Mouse (Mus musculus): ENCODE results near the gene Csmd2.
A peak's percentile ranks its signal among the peaks of the same experiment; 100 is the strongest.

Csmd2 gene

GRCm38 (mm10) chr4:128422486-128422885 is 434.8 kb downstream of the Csmd2 start:
- no peak for DNase-seq

DNA sequence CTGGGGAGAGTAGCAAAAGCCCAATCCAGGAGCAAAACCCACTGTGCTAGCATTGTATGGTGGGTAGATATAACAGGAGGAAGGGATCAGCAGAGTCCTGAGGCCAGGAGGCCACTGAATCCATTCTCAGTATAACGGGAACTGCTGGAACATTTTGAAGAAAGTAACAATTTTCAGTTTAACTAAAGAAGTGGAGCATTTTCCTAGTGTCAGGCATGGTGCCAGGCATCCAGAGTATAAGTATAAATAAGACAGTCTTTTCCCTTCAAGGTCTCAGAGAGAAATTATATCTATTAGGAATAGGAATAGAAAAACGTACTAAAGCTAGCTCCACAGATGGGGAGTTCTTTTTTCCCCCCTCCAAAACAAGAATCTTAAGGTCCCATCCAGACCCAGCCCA is 437.7 kb downstream of the Csmd2 start:
- DNase-seq = no peak

DNA sequence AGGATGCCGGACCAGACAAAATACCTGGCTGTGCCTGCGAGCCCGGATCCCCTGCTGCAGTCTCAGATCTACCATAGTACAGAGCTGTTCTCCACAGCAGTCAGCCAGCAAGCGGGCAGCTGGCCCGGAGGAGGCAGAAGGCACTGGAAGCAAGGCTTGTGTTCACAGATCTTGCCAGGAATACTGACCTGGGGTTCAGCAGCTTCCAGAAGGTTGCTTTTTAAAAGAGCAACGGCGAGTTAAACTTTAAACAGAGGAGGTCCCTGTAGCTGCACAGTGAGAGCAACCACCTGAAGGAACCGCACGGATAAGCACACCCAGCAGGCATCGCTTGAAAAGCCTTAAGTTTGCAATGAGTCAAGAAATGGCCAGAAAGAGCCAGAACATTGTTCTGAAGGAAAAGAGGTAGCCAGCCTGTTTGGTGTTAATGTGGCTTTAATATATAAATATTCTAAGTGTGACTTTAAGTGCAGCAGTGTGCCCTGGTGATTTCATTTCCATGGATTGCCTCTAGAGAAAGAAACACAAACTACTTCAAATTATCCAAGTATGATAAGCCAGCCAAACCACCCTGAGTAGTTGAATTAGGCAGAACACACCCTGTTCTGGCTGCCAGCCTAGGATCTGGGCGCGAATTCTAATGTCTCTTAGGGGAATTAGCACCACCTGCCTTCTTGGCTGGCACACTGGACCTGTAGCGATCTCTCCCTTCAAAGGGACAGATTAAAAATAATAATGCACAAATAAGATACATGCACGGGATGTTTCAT is 439.8 kb downstream of the Csmd2 start:
- peak; percentile 61 for DNase-seq

DNA sequence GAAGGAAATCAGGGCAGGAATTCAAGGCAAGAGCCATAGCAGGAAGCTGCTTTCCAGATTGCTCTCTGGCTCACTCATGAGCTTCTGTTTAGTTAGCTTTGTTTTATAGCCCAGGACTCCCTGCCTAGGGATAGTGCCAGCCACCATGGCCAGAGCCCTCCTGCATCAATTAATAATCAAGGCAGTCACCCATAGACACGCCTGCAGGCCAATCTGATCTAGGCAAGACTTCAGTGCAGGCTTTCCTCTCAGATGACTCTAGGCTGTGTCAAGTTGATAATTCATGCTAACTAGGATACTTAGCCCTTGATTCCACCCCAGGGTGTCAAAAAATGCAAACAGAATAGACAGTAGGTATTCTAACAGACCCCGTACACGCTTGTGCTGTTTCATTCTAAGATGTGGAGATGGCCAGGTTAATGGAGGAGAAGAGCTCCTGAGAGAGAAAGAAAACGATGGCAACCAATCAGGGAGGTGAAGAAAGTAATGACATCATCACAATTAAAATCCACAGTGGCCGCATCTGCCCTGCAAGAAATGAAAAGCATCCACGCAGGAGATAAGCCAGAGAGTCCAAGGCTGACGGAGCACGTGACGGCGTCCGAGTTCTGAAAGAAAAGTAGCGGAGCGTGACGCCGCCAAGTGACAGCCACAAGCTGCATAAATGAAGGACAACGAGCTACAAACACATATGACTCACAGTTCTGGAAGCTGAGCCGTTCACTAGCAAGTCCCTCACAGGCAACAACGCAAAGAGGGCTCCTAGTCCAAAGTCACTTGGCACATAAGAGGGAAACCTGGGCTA is 440.8 kb downstream of the Csmd2 start:
- DNase-seq = no peak

DNA sequence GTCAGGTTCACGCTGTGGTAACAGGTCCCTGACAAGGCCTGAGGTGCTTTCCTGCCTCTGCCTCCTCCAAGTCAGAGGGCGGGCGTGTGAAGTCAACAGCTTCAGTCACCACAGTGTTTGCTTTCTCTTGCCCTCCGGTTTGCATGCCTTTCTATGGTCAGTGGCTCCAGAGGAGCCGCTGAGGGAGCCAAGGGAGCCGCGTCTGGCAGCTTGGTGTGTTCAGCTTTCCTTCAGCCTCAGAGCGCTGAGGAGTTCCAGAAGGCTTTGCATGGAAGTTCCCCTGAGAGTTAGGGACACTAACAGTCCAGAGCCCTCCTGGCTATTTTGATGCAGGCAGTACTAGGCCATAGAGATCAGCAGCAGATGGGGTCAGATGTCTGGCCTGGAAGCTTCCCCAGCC is 441.9 kb downstream of the Csmd2 start:
- DNase-seq = no peak

GRCm38 (mm10) chr4:128440550-128440949 is 452.9 kb downstream of the Csmd2 start:
- no peak for DNase-seq

DNA sequence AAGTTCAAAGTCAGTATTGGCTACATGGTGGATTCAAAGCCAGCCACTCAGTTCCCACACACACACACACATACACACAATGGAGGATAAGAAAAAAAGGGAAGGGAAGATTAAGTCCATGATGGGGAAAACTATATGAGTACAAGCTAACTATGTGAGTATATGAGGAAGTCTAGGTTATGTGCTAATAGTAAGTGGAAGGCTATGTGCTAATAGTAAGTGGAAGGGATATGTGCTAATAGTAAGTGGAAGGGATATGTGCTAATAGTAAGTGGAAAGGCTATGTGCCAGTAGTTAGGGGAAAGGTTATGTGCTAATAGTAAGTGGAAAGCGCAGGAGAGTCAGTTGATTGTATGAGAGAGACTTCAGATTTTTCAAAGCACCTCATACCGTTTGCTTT is 453.6 kb downstream of the Csmd2 start:
- no peak for DNase-seq

DNA sequence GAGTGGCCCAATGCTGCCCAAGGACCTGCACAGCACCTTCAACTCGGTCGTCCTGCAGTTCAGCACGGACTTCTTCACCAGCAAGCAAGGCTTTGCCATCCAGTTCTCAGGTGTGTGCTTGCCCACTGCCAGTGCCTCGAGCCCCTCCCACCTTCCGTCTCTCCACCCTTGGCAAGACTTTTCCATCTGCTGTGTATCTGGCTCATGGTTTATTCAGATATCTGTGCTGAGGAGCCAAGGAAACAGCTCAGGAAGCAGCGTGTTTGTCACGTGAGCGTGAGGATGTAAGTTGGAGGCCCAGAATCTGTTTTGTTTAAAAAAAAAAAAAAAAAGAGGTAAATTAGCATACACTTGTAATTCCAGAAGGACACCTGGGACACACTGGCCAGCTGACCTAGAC is 455.1 kb downstream of the Csmd2 start:
- no peak for DNase-seq

DNA sequence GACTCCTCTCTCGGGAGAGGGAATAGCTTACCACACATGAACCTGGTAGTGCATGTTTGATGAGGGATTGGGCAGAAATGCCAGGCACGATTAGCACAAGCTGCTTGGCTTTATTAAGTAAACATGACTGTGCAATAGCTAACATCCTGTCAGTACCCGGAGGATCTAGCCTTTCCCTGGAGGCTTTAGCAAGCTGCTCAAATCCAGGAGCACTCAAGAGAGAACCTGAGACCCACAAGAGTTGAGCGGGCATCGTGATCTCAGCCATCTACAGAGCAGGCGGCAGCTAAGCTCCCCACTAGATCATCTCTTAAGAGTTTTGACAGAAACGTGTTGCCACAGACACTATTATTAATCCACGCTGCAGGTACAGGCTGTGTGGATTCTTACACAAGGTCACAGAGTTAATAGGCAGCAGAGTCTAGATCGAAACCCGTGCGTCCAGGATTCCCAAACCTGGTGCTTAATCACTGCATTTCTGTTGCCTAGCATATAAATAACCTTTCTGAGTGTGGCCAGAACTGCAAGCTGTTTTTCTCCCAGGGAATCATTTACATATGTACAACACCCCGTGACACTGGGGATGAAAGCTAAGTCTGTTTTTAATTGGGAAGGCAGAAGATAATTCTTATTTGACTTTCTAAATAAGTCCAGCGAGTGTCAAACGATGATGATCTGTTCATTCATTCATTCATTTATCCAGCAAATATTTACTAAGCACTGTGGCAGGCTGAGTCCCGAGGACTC is 458.0 kb downstream of the Csmd2 start:
- no peak for DNase-seq

DNA sequence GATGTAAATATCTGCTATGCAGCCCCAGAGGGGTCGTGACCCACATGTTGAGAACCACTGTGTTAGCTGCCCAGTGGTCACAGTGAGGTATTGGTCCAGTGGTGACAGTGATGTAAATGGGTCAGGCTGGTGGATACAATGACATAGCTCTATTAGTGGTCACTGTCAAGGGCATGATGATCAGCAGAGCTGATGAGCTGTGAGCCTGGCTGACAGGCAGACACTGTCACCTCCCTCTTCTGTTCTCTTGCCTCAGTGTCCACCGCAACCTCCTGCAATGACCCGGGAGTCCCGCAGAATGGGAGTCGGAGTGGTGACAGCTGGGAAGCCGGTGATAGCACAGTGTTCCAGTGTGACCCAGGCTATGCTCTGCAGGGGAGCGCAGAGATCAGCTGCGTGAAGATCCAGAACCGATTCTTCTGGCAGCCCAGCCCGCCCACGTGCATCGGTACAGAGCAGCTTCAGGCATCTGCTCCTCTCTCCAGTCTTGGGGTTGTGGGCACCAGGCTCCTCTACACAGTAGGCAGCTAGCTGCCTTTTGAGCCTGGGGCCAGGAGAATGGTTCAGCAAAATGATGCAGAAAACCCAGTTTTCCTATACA is 461.3 kb downstream of the Csmd2 start:
- DNase-seq = peak; percentile 28

DNA sequence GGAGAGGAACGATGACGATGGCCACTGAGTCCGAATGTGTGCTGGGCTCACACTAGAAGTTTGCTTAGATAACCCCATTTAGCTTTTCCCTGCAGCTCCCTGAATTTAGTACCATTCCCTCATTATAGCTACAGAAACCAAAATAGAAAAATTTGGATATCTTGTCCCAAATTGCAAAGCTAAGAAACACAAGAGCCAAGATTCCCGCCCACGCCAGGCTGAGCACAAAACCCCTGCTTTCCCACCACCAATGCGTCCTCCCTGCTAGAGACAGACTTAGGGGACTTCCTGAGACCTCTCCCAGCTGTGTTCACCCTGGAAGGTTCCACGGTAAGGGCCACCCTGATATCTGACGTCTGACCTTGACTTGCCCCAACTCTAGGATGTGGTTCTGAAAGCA is 462.5 kb downstream of the Csmd2 start:
- no peak for DNase-seq

GRCm38 (mm10) chr4:128450974-128451373 is 463.3 kb downstream of the Csmd2 start:
- DNase-seq = peak; percentile 23

DNA sequence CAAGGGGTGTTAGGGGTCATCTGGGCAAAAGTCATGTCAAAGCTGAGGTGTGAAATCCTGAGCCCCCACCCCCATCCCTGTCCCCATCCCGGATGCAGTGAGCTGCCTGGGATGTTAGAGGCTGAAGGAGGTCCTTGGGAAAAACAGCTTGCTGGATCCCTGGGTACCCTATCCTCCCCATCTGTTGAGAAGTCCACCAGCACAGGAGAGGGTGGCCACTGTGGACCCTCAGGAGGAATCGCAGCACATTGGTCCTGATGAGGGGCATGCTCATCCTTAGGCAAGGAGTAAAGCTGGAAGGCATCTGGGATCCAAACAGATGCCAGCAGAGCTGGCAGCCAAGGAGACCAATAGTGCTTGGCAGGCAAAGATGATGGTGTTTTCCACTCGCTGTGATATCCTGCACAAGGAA is 463.7 kb downstream of the Csmd2 start:
- no peak for DNase-seq

DNA sequence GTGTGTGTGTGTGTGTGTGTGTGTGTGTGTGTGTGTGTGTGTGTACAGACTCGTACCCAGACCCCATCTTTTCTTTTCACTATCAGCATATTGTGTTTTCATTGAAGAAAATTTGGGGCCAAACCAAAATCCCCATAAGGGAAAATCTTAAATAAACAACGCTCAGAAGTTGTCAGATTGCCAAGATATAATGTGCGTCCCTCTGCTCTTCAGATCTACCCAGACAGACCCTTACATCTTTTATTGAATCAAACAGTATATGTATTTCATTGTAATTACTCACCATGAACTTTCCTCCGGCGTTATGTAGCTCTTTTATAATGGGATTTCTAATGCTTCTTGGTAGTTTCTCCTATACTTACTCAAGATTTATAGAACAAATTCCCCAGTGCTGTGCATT is 479.1 kb downstream of the Csmd2 start:
- no peak for DNase-seq

- DNase-seq = no peak
These were observed 480.4 kb downstream of the Csmd2 start for GRCm38 (mm10) chr4:128468040-128468439.

- DNase-seq = no peak
These were observed 488.6 kb downstream of the Csmd2 start for GRCm38 (mm10) chr4:128476249-128476648.

- DNase-seq = peak; percentile 13
These were observed 496.2 kb downstream of the Csmd2 start for GRCm38 (mm10) chr4:128483891-128484290.

DNA sequence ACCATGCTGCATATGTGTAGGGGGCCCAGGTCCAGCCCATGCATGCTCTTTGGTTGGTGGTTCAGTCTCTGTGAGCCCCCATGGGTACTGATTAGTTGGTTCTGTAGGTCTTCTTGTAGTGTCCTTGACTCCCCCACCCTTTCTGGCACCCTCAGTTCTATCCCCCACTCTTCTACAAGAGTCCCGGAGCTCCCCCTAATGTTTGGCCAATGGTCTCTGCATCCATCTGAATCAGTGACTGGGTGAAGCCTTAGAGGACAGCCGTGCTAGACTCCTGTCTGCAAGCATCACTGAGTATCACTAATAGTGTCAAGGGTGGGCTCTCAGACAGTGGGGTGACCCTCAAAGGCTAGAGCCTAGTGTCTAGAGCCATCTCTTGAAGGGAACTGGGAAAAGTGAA is 497.0 kb downstream of the Csmd2 start:
- no peak for DNase-seq

- DNase-seq = no peak
These were observed 502.0 kb downstream of the Csmd2 start for GRCm38 (mm10) chr4:128489521-128490100.

DNA sequence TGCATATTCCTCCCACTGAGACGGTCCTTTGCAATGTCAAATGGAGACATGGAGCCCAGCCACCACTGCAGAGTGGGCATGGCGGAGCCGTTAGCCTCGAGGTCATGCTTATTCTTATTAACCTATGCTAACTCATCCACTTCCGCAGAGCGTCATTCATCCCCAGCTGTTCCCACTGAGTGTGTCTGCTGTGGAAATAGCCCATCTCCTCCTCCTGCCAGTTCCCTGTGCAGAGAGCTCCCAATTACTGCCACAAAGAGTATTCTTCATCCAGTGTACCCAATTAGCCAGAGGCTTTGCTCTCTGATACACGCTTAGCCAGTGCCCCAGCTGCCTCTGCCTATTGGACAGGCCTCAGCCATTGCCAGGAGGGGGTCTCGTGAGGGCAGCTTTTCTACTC is 504.4 kb downstream of the Csmd2 start:
- DNase-seq = no peak

- no peak for DNase-seq
These were observed 512.3 kb downstream of the Csmd2 start for GRCm38 (mm10) chr4:128499980-128500379.

GRCm38 (mm10) chr4:128506878-128507277 is 519.2 kb downstream of the Csmd2 start:
- DNase-seq = no peak

DNA sequence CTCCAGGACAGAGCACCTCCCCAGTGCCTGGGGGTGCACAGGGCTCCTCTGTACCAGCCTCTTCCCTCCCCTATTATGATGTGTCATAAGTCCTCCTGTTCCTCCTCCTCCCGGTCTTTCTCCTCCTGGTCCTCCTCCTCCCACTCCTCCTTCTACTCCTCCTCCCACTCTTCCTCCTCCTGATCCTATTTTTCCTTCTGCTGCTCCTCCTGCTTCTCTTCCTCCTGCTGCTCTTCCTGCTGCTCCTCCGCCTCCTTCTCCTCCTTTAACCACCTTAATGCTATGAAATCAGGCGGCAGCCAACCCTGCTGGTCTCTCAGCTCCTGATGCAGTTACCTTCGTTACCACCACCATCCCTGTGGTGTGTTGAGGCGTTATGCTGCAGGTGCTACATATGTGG is 522.2 kb downstream of the Csmd2 start:
- no peak for DNase-seq

All from cerebellum, adult 9-11 months (tissue).